Mouse (Mus musculus): ENCODE results near the gene Ddah1. TPM values are rescaled to one million over a fixed set of nuclear protein-coding genes. Genes with fewer than 3 reads are reported as not detected.

Ddah1 gene
- polyA plus RNA-seq, 1 experiment from 2014 or later: 132 TPM

GRCm38 (mm10) chr3:145916374-145916773, 157.9 kb downstream of the Ddah1 start:
- 88% methylated on average over 5 of the region's 5 CpGs for WGBS
- no peaks in the 10 kb centered on the region for H3K36me3 ChIP-seq (ENCODE audit: control insufficient read depth, insufficient read depth, low read length)
- no peak overlapping the region for H3K4me3 ChIP-seq (ENCODE audit: low read length)
- no peaks in the 10 kb centered on the region; the same call in 1 of the 2 replicates for H3K9me3 ChIP-seq (ENCODE audit: control insufficient read depth, low read length)
- no peak for ATAC-seq
- no peak overlapping the region for H3K27ac ChIP-seq (ENCODE audit: low read depth, low read length)
- H3K4me2 ChIP-seq (ENCODE audit: low read length): no peak overlapping the region
- H3K4me1 ChIP-seq (ENCODE audit: control insufficient read depth, insufficient read depth, low read depth, low read length): no peaks in the 10 kb centered on the region
- no peaks in the 10 kb centered on the region for H3K27me3 ChIP-seq (replicated peaks; ENCODE audit: control insufficient read depth, insufficient read depth, low read length)
- no peak overlapping the region for H3K9ac ChIP-seq (ENCODE audit: low read depth, low read length)

- no peaks in the 10 kb centered on the region for H3K4me1 ChIP-seq (ENCODE audit: control insufficient read depth, insufficient read depth, low read depth, low read length)
- H3K9ac ChIP-seq (ENCODE audit: low read depth, low read length): no peak overlapping the region
- 89% methylated on average over 4 of the region's 4 CpGs for WGBS
- H3K4me3 ChIP-seq (ENCODE audit: low read length): no peak overlapping the region
- no peaks in the 10 kb centered on the region for H3K36me3 ChIP-seq (ENCODE audit: control insufficient read depth, insufficient read depth, low read length)
- ATAC-seq: no peak
- no peak overlapping the region for H3K27ac ChIP-seq (ENCODE audit: low read depth, low read length)
- no peak overlapping the region for H3K4me2 ChIP-seq (ENCODE audit: low read length)
- no peaks in the 10 kb centered on the region for H3K27me3 ChIP-seq (replicated peaks; ENCODE audit: control insufficient read depth, insufficient read depth, low read length)
- H3K9me3 ChIP-seq (ENCODE audit: control insufficient read depth, low read length): no peaks in the 10 kb centered on the region; the same call in 1 of the 2 replicates
These were observed 158.4 kb downstream of the Ddah1 start for GRCm38 (mm10) chr3:145916826-145917225.

DNA sequence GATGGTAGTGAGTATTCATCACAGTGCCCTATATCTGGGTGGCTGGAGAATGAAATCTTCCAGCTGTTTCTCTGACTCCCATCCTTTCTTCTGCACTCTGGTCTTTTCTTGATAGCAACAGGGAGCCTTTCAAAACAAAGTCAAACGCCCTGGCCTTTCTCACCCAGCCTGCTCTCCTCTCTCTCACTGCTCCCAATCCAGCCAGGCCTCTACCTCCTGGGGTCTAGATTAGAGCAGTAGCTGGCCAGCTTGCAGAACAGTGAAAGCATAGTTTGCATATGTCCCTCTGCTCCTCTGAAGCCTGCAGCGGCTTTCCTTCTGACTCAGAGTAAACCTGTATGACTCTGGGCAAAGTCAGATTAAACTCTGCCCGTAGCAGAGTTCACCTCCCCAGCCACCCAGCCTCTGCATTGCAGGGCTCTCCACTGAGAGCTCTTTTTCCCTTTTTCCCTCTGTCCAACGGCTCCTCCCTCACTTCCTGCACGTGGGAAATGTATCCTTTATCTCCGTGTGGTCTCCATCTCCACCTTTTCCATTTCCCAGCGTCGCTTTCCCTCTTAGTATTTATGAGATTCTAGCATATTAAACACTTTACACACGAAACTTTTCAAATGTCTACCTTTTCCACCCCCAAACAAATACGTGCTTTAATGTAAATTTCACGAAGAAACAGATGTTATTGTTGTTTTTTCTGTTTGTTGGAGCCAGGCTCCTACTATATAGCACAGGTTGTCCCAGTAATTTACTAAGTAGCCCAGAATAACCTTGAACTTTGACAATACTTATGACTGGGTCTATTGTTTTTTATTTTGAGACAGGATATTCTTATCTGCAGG, 163.8 kb downstream of the Ddah1 start, which contains the start of gene Bcl10:
Bcl10 (plus strand) TSS at position 786 of the 836 bp plus-strand sequence.
- Histone ChIP-seq H3K27ac (ENCODE audit: low read depth, low read length) (peak within 1 kb of the TSS; percentile 66; the same call in 1 of the 2 replicates), H3K9me3 (ENCODE audit: control insufficient read depth, low read length) (no peaks in the 10 kb centered on the region; the same call in 1 of the 2 replicates), H3K4me2 (ENCODE audit: low read length) (peak within 1 kb of the TSS; percentile 68), H3K4me3 (ENCODE audit: low read length) (peak within 1 kb of the TSS; percentile 96), H3K9ac (ENCODE audit: low read depth, low read length) (peak within 1 kb of the TSS; percentile 55), H3K4me1 (ENCODE audit: control insufficient read depth, insufficient read depth, low read depth, low read length) (peaks cover 11% of the 10 kb centered on the region), H3K36me3 (ENCODE audit: control insufficient read depth, insufficient read depth, low read length) (no peaks in the 10 kb centered on the region), H3K27me3 (replicated peaks; ENCODE audit: control insufficient read depth, insufficient read depth, low read length) (no peaks in the 10 kb centered on the region)
- WGBS: 34% methylated on average over 11 of the region's 11 CpGs
- no peak for ATAC-seq

DNA sequence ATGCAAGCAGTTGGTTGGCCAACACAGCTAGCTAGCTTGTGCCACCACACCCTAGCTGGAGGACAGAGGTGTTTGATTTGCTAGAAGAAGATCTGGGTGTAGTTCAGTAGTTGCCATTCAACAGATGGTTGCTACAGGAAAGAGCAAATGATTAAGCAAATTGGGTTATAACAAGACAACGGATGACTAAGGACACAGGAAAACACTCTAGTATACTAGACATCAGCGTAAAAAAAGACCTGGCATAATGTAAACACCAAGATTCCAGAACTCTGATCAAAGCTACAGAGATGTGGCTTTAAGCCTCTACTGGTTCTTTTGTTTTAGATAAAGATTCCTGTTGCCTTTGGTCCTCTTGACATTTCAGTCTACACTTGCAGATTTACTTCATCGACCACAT, 164.5 kb downstream of the Ddah1 start:
- WGBS: 75% methylated on average over 3 of the region's 3 CpGs
- peaks cover 11% of the 10 kb centered on the region for H3K4me1 ChIP-seq (ENCODE audit: control insufficient read depth, insufficient read depth, low read depth, low read length)
- H3K27ac ChIP-seq (ENCODE audit: low read depth, low read length): no peak overlapping the region
- H3K9ac ChIP-seq (ENCODE audit: low read depth, low read length): no peak overlapping the region
- no peak overlapping the region for H3K4me3 ChIP-seq (ENCODE audit: low read length)
- H3K9me3 ChIP-seq (ENCODE audit: control insufficient read depth, low read length): no peaks in the 10 kb centered on the region; the same call in 1 of the 2 replicates
- no peak for ATAC-seq
- peaks cover 2% of the 10 kb centered on the region; the same call in 1 of the 2 replicates for H3K36me3 ChIP-seq (ENCODE audit: control insufficient read depth, insufficient read depth, low read length)
- H3K27me3 ChIP-seq (replicated peaks; ENCODE audit: control insufficient read depth, insufficient read depth, low read length): no peaks in the 10 kb centered on the region
- H3K4me2 ChIP-seq (ENCODE audit: low read length): no peak overlapping the region

- peak; percentile 100 for ATAC-seq
- peak overlapping the region; percentile 96 for H3K4me3 ChIP-seq (ENCODE audit: low read length)
- peak overlapping the region; percentile 79 for H3K4me2 ChIP-seq (ENCODE audit: low read length)
- H3K9me3 ChIP-seq (ENCODE audit: control insufficient read depth, low read length): no peaks in the 10 kb centered on the region
- H3K27ac ChIP-seq (ENCODE audit: low read depth, low read length): peak overlapping the region; percentile 96
- H3K4me1 ChIP-seq (ENCODE audit: control insufficient read depth, insufficient read depth, low read depth, low read length): peaks cover 11% of the 10 kb centered on the region
- H3K27me3 ChIP-seq (replicated peaks; ENCODE audit: control insufficient read depth, insufficient read depth, low read length): no peaks in the 10 kb centered on the region
- peak overlapping the region; percentile 87 for H3K9ac ChIP-seq (ENCODE audit: low read depth, low read length)
- under 1% methylated on average over 54 of the region's 58 CpGs for WGBS
- peaks cover 2% of the 10 kb centered on the region; the same call in 1 of the 2 replicates for H3K36me3 ChIP-seq (ENCODE audit: control insufficient read depth, insufficient read depth, low read length)
These were observed 165.6 kb downstream of the Ddah1 start for GRCm38 (mm10) chr3:145923874-145924577.

GRCm38 (mm10) chr3:145924649-145925337, 166.3 kb downstream of the Ddah1 start:
- peaks cover 11% of the 10 kb centered on the region for H3K4me1 ChIP-seq (ENCODE audit: control insufficient read depth, insufficient read depth, low read depth, low read length)
- peak overlapping the region; percentile 96 for H3K4me3 ChIP-seq (ENCODE audit: low read length)
- 5% methylated on average over 39 of the region's 39 CpGs for WGBS
- peak overlapping the region; percentile 79 for H3K4me2 ChIP-seq (ENCODE audit: low read length)
- no peaks in the 10 kb centered on the region for H3K27me3 ChIP-seq (replicated peaks; ENCODE audit: control insufficient read depth, insufficient read depth, low read length)
- H3K36me3 ChIP-seq (ENCODE audit: control insufficient read depth, insufficient read depth, low read length): peaks cover 2% of the 10 kb centered on the region; the same call in 1 of the 2 replicates
- no peaks in the 10 kb centered on the region for H3K9me3 ChIP-seq (ENCODE audit: control insufficient read depth, low read length)
- peak overlapping the region; percentile 87 for H3K9ac ChIP-seq (ENCODE audit: low read depth, low read length)
- peak overlapping the region; percentile 96 for H3K27ac ChIP-seq (ENCODE audit: low read depth, low read length)
- no peak; the same call in 1 of the 2 replicates for ATAC-seq

GRCm38 (mm10) chr3:145925506-145925905, 167.0 kb downstream of the Ddah1 start:
- H3K9me3 ChIP-seq (ENCODE audit: control insufficient read depth, low read length): no peaks in the 10 kb centered on the region

DNA sequence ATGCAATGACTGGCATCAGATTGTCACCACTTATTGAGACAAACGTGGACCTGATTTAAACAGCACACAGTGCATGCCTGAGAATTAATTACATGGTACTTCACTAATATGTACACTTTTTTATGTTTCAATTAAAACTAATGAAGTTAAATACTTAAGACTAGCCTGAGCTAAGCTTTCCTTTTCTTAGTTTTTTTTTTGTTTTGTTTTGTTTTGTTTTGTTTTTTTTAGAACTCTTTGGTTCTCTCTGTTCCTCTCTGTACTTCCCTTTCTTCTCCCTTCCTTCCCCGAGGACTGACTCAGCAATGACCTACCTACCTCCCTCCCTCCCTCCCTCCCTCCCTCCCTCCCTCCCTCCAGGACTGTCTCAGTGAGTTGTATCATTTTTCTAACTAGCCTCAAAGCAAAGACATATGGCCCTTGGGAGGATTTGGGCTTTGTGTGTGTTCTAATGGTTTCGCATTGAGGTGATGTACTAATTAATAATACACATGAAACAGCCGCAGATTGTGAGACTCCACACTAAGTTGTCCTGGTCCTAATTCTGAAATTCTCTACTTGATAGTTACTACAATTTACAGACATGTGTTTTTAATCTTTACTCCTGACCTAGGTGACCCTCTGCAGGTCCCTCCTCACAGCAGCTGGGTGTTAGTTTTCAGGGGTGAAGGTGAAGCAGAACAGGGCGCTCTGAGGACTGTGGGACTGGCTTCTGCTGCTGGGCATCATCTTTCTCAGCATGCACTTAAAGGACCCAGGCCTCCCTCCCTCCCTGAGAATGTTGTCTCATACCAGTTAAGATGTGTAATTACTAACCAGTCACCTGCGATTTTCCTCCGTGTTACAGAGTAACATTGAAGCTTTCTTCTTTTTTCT, 171.3 kb downstream of the Ddah1 start:
- no peak overlapping the region for H3K9ac ChIP-seq (ENCODE audit: low read depth, low read length)
- 68% methylated on average over 7 of the region's 7 CpGs for WGBS
- no peak for ATAC-seq

More at GRCm38 (mm10) chr3:145925506-145925905, 167.0 kb downstream of the Ddah1 start:
- peak overlapping the region; percentile 96 for H3K4me3 ChIP-seq (ENCODE audit: low read length)
- 70% methylated on average over 5 of the region's 5 CpGs for WGBS
- no peak overlapping the region for H3K27ac ChIP-seq (ENCODE audit: low read depth, low read length)
- no peak for ATAC-seq
- peaks cover 2% of the 10 kb centered on the region; the same call in 1 of the 2 replicates for H3K36me3 ChIP-seq (ENCODE audit: control insufficient read depth, insufficient read depth, low read length)
- no peaks in the 10 kb centered on the region for H3K27me3 ChIP-seq (replicated peaks; ENCODE audit: control insufficient read depth, insufficient read depth, low read length)
- no peak overlapping the region for H3K9ac ChIP-seq (ENCODE audit: low read depth, low read length)
- H3K4me1 ChIP-seq (ENCODE audit: control insufficient read depth, insufficient read depth, low read depth, low read length): peaks cover 11% of the 10 kb centered on the region
- peak overlapping the region; percentile 79 for H3K4me2 ChIP-seq (ENCODE audit: low read length)

More for the DNA sequence above, 171.3 kb downstream of the Ddah1 start:
- Histone ChIP-seq H3K4me2 (ENCODE audit: low read length) (no peak overlapping the region), H3K4me1 (ENCODE audit: control insufficient read depth, insufficient read depth, low read depth, low read length) (peaks cover 11% of the 10 kb centered on the region), H3K27ac (ENCODE audit: low read depth, low read length) (no peak overlapping the region), H3K27me3 (replicated peaks; ENCODE audit: control insufficient read depth, insufficient read depth, low read length) (no peaks in the 10 kb centered on the region), H3K36me3 (ENCODE audit: control insufficient read depth, insufficient read depth, low read length) (peaks cover 17% of the 10 kb centered on the region), H3K4me3 (ENCODE audit: low read length) (no peak overlapping the region), H3K9me3 (ENCODE audit: control insufficient read depth, low read length) (no peaks in the 10 kb centered on the region)

Measured in hindbrain, embryonic 16.5 days (tissue).